Mouse (Mus musculus) kidney, postnatal 25 days (tissue): ENCODE measurements around the gene Hmgb1.

ENCODE experiments used
- DNase-seq, 2 experiments: peaks; one replicate each; pipeline ENCODE4 v3.0.0; 2021; ENCODE audit warnings: mixed read lengths in 2 of 2

Gene Hmgb1

DNA sequence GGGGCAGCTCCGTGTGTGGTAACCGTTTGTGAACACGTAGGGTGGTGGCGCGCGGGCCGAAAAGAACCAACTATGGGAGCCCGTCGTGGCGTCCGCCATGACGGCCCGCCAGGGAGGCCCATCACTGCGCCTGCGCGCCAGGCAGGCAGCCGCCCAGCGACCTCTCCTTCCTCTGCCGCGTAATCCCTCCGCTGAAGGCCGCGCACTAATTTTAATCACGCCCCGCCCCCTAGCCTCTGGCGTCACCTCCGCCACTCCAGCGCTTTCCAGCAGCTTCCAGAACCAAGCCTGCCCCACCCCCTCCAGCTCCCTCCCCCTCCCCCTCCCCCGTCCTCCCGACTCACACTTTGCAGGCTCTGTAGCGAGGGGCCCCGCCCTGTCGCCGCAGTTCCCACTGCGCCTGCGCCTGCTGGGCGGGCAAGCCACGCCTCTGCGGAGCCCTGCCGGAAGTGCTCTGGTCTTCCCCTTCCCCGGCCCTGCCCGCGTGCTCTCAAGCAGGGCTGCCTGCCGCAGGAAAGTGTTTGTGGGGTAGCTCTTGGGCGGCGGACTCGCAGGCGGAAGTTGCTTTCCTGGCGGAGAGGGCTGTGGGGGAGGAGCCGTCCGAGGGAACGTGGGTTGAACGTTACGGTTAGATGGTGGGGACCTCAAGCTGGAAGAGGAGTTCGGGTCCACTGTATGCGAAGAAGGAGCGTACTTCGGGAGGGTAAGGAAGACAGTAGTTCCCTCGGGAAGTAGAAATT is at the start of gene Hmgb1, which contains the start of gene Uspl1:
Gene Hmgb1 (minus strand): TSS at position 386 of the 740 bp plus-strand sequence.
Gene Uspl1 (plus strand): TSS at position 247 of the 740 bp plus-strand sequence.
- peak; percentile 98 to 99 for DNase-seq

DNA sequence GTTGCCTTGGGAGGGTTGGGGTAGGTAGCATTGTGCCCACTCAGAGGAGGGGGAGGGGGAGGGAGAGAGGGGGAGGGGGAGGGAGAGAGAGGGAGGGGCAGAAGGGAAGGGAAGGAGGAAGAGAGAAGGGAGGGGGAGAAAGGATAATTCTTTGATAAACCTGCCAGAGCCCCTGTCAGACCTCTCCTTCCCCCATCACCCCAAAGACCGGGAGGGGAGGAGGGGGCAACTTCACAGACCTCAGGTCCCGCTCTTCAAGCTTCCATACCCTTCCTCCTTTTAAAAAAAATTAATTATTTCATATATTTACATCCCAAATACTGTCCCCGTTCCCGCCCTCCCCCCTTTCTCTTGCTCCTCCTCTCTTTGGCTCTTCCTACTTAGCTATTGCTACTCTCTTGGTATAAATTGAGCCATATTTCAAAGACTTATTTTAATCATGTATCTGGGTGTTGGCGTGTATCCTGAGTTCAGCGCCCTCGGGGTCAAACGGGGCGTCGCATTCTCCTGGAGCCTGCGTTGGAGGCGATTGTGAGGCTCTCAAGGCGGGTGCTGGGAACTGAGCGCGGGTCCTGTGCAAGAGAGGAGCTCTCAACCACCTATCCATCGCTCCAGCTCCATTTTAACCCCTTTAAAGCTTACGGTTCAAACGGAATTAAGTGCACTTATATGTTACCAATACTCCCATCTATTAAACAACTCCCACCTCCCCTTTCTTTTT is 45.5 kb upstream of the Hmgb1 start:
- no peak for DNase-seq

DNA sequence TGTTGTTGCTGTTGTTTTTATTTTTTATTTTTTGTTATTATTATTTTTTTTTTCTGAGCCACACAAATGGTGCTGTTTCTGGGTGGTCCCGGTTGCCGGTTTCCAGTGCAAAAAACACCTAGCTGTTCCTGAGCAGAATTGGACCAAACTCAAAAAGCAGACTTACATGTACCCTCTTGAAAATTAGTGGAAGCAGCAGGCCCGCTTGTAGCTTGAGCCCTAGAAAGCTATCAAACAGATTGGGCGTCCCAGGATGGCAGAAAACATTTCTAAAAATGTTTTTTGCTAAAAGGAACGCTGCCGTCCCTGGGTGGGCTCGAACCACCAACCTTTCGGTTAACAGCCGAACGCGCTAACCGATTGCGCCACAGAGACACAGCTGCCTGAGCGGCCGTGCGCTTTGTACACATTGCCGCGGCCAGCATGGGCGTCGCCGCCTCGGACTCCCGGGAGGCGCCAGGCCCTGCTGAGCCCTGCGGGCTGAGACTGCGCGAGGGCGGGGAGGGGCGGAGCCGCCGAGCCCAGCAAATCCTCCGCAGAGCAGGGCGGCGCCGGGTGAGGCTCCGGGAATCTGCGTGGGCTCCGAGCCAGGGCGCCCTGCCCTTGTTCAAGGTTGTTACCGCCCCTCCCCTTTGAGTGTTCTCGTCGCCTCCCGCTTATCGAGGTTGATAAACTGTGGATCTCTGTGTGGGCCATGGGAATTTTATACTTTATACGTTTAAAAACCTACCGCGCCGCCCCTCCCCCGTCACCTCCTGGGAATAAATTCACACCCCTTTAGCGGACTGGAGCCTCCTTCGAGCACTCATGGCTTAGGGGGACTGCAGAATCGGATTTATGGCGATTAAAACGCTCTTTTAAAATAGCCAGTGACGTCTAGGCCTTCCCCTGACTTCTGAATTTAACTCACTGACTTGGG is 44.7 kb upstream of the Hmgb1 start:
- peak; percentile 97 to 99 for DNase-seq

DNA sequence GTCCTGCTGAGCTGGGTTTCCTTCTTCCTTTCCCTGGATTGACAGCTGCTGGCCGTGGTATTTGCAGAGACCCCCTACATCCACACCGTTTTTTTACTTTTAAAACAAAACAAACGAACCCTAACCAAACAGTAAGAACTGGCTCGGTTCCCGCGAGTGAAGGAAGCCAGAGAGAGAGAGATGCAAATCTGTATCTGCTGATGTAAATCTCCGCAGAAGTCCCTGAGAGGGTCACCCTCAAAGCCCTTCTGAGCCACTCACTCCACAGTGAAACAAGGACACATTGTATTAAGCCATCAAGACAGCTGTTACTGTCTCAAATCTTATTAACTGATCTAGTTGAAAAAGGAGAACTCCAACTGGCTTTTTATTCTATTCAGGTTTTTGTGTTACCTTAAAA is 40.4 kb upstream of the Hmgb1 start:
- no peak for DNase-seq

DNA sequence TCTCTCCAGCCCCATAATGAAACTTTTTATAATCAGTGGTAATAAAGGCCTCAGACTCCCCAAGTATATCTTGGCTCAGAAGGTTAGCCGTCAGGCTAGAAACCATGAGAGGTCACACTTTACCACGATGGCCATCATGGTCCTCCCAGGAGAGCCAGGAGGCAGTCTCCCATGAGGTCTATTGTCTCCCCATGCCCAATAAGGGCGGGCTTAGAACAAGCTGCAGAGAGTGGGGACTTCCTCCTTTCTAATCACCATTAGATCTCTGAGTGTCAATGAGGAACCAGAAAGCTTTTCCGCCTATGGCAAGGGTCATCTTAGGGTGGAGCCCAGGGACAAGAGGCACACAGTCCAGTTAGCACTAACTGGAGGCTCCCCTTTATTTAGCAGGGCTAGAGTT is 37.1 kb upstream of the Hmgb1 start:
- DNase-seq, result no peak

DNA sequence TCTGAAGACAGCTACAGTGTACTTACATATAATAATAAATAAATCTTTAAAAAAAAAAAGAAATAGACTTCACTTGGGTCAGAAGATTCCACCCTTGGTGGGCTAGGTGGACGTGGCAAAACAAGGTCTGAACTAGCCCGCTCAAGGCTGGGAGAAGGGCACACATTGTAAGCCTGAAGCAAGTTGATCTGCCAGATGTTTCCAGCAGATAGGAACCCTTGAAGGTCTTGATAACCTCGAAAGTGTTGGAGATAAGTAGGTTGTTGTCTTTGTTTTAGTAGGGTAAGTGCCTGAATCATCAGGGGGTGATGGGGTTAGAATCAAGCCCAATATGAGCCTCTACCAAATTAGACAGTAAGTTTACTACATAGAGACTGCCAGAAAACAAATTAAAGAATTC is 35.2 kb upstream of the Hmgb1 start:
- DNase-seq, result no peak

DNA sequence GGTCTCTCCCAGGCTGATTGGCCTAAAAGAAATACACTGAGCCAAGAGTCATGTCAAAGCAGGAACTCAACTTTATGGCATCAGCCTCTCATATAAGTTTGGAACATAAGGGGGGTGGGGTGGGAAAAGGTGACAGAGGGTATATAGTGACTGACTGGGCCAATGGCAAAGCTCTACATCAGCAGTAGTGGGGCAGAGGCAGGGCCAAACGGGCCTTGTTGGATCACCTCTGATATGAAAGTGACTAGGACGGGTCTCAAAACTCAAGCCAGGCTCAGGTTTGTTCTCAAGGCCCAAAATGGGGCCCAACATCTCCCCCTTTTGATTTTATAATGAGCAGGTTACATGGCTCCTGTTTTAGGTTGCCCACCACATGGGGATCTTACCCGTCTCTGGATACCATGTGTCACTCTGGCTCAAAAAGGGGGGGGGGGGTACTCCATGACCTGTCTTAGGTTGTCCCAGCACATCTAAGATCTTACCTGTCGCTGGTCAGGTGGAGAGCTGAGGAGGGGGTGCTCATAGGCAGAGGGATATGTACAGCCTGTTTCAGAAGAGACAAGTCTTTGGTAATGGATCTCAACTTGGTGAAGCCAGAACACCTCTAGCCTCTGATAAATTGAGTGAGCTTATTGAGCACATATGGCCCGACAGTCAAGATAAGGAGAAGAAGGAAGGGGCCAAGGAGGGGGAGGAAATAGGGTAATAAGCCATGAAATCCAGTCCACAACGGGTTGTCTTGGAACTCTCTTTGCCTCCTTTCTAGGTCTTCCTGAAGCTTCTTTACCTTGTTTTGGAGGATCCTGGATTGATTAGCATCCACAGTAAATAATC is 33.5 kb upstream of the Hmgb1 start:
- DNase-seq, result no peak

DNA sequence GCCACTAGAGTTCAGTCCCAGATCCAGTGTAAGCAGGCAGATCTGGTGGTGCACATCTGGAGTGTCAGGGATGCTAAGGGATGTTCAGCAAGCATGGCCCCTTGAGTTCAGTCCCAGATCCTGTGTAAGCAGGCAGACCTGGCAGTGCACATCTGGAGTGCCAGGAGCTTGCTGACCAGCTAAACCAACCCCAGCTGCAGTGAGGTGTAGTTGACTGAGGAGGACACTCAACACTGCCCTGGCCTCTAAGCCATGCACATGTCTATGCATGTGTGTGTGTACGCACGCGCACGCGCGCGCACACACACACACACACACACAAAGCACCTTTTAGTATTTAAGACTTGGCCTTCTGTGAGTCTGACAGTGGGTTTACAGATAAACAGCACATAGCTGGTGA is 31.3 kb upstream of the Hmgb1 start:
- no peak for DNase-seq

DNA sequence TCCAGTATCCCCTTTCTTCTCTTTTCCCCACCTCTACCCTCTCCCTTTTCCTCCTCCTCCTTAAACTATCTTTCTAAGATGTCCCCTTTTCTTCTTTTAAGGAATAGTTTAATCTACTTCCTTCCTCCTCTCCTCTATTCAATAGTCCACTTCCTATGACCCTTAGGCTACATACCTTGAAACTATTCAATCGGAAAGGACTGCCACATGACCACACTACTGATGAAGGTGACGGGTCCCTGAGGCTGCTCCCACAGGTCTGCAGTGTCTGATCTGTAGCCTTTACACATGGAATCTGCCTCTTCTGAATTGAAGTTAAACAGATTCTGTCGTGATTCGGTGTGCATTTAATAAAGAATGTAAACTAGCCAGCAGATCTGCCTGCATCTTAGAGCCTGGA is 28.5 kb upstream of the Hmgb1 start:
- no peak for DNase-seq

- no peak for DNase-seq
Measured at GRCm38 (mm10) chr5:149211041-149211440, 26.8 kb upstream of the Hmgb1 start.

- no peak for DNase-seq
Measured at GRCm38 (mm10) chr5:149209328-149209727, 25.0 kb upstream of the Hmgb1 start.

DNA sequence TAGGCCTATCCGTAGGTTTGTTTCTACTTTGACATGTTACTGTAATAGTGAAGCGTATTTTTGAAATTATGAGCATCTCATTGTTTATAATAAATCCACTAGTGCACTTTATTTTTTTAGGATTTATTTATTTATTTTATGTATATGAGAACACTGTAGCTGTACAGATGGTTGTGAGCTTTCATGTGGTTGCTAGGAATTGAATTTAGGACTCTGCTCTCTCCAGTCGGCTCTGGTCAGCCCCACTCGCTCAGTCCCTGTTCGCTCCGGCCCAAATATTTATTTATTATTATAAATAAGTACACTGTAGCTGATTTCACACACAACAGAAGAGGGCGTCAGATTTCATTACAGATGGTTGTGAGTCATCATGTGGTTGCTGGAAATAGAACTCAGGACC is 24.5 kb upstream of the Hmgb1 start:
- DNase-seq, result no peak

GRCm38 (mm10) chr5:149207661-149208060 is 23.4 kb upstream of the Hmgb1 start:
- DNase-seq, result no peak

DNA sequence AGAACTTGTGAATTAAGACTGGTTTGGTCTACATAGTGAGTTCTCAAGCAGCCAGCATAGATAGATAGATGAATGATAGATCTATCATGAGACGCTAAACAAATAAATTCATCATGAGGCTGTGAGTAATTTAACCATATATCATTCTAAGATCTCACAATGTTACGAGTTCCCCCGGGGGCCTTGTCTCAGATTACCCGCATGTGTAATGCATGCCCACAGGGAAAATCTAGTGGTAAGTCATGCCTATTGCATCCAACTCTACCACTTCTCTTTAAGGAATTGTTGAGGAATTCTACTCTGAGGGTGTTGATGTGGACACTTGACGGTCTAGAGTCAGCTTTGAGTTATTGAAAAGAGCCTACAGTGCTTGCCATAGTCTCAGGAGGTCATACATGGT is 22.0 kb upstream of the Hmgb1 start:
- no peak for DNase-seq

- DNase-seq, result no peak
Measured at GRCm38 (mm10) chr5:149205265-149205664, 21.0 kb upstream of the Hmgb1 start.

DNA sequence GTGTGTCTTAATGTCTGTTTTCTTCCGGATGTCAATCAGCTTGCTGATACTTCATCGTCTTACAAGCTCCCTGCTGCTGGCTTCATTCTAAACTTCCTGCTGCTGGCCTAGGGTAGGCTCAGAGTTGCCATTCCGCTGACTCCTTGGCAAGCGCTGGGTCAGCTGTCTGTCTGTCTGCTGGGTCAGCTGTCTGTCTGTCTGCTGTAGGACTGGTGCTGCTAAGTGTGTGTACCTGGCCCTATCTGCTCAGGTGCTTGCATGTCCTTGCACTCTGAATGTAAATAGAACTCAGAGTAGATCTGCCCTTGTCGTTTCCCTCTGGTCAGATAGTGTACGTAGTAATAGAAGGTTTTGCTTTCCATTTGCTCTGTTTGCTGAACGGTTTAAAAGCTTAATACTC is 20.5 kb upstream of the Hmgb1 start:
- no peak for DNase-seq

DNA sequence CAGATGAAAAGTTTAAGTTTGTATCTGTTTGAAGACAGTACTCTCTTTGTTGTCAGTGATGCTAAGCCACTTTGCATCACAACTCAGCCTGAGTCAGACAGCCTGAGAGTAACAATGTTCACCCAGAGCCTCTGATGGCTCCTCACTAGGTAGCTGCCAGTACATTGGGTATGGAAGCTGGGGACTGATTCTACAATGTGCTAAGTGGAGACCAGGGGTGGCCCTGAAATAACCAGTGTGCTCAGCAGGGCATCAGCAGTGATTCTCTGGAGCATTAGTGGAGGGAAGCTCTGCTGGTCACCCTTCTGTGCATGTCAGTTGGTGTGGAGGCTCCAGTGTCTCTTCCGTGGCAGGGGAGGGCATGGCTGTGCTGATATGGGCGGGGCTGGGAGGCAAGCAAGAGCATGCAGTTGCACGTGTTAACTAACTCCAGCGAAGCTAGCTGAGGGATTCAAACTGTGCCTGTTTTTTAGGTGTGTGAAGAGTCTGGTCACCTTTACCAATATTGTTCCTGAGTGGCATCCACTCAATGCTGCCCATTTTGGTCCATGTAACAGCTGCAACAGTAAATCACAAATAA is 19.6 kb upstream of the Hmgb1 start:
- DNase-seq, result no peak

DNA sequence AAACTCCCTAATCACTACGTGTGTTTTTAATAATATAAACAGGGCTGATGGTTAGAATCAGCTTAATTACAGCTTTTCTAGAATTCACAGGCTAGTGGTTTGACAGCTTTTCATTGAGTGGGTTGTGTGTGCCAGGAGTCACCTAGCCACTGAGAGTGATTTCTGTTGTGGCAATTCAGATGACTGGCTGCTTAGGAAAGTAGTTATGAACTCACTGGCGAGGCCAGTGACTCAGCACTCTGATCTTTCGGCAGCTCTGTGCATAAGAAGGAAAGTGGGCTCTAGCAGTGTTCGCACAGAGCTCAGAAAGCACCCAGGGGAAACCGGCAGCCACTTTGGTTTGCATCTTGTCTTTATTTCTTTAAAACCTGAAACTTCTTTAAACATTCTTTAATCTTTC is 18.7 kb upstream of the Hmgb1 start:
- peak in 1 of 2 experiments; percentile 56 for DNase-seq

GRCm38 (mm10) chr5:149198782-149199181 is 14.5 kb upstream of the Hmgb1 start:
- no peak for DNase-seq

- DNase-seq, result no peak
Measured at GRCm38 (mm10) chr5:149196611-149197010, 12.3 kb upstream of the Hmgb1 start.

DNA sequence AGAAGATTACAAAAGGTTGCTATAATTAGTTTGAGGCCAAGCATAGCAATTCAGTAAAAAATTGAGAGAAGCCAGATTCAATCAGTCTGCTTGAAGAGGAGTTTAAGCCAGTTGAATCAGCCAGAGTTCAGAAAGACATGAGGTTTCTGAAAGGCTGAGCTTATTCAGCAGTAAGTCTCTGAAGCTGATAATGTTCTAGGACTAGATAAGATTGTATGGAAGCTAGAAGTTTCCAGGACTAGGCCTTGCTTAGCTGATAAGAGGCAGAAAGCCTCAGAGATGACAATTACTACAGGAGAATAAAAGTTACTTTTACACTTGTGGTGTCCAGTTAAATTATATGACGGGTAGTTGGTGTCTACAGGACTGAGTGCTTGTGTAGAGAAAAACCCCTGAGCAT is 5.9 kb upstream of the Hmgb1 start:
- no peak for DNase-seq

- no peak for DNase-seq
Measured at GRCm38 (mm10) chr5:149185806-149186205, 1.5 kb upstream of the Hmgb1 start.
